Mouse (Mus musculus) ES-Bruce4 (cell line): ENCODE measurements around the gene Ccdc157. TPM values are rescaled to one million over a fixed set of nuclear protein-coding genes. Genes with fewer than 3 reads are reported as not detected.
"Not testable (repeated sequence)": the region's sequence is repeated elsewhere in the genome, so short reads cannot be mapped to it uniquely, and the experiment has no call there.

Source experiments
- H3K27ac ChIP-seq: 2 replicates; pipeline ENCODE4 v1.5.1; 2012; ENCODE audit warnings: low read length, inconsistent platforms; ENCODE audit not compliant: insufficient read depth
- H3K27me3 ChIP-seq: 2 replicates; pipeline ENCODE4 v1.6.1; 2012; ENCODE audit warnings: mild to moderate bottlenecking, low read length, inconsistent platforms; ENCODE audit not compliant: control insufficient read depth, poor library complexity, insufficient read depth, severe bottlenecking
- H3K36me3 ChIP-seq: 2 replicates; pipeline ENCODE4 v1.6.1; 2012; ENCODE audit warnings: inconsistent platforms, mild to moderate bottlenecking, low read length, moderate library complexity; ENCODE audit not compliant: control insufficient read depth, poor library complexity, insufficient read depth, severe bottlenecking
- H3K4me1 ChIP-seq: one replicate; pipeline ENCODE4 v1.8.1; 2011; ENCODE audit warnings: low read length; ENCODE audit not compliant: control insufficient read depth, insufficient read depth
- H3K4me3 ChIP-seq: 2 replicates; pipeline ENCODE4 v1.5.1; 2011; ENCODE audit warnings: low read depth, mild to moderate bottlenecking, low read length
- H3K9ac ChIP-seq: 2 replicates; pipeline ENCODE4 v1.6.1; 2012; ENCODE audit warnings: low read depth, mild to moderate bottlenecking, inconsistent platforms; ENCODE audit not compliant: poor library complexity, severe bottlenecking
- H3K9me3 ChIP-seq: replicated peaks from 2 replicates; pipeline ENCODE4 v1.6.1; 2012; ENCODE audit warnings: mild to moderate bottlenecking, low read length, inconsistent platforms; ENCODE audit not compliant: control insufficient read depth, poor library complexity, insufficient read depth, severe bottlenecking
- CTCF ChIP-seq: IDR thresholded peaks from one replicate; pipeline ENCODE4 v1.8.1; 2011; ENCODE audit warnings: low read depth, low read length
- EP300 ChIP-seq: IDR thresholded peaks from 2 replicates; pipeline ENCODE4 v1.6.1; 2011; ENCODE audit warnings: low read depth, low read length; ENCODE audit not compliant: insufficient read depth
- POLR2A ChIP-seq: IDR thresholded peaks from one replicate; pipeline ENCODE4 v1.8.1; 2011; ENCODE audit warnings: low read length; ENCODE audit not compliant: insufficient read depth
- polyA plus RNA-seq: library from polyadenylated mRNA; stranded (reverse); fragments of >200 nt; gene quantifications from 2 replicates; pipeline ENCODE4 v1.2.4, GENCODE M21; 2011; ENCODE audit warnings: low read depth; ENCODE audit not compliant: missing spikeins, insufficient read depth, insufficient read length

Ccdc157 gene
- polyA plus RNA-seq, 1 experiment: 3.7 TPM

GRCm38 (mm10) chr11:4193420-4193819 is 33.3 kb upstream of the Ccdc157 start:
- H3K36me3 ChIP-seq: peaks cover 2% of the 10 kb centered on the region
- no peak overlapping the region for H3K9ac ChIP-seq
- no peaks in the 10 kb centered on the region for H3K27me3 ChIP-seq
- H3K4me3 ChIP-seq: no peak overlapping the region
- no peak overlapping the region for H3K27ac ChIP-seq
- peaks cover 6% of the 10 kb centered on the region for H3K4me1 ChIP-seq
- H3K9me3 ChIP-seq: no peaks in the 10 kb centered on the region
- no peak for TF ChIP-seq POLR2A
- TF ChIP-seq EP300: no peak
- no peak for TF ChIP-seq CTCF

- no peaks in the 10 kb centered on the region for H3K9me3 ChIP-seq
- H3K27ac ChIP-seq: no peak overlapping the region
- H3K9ac ChIP-seq: no peak overlapping the region
- TF ChIP-seq POLR2A (no peak), EP300 (no peak), CTCF (no peak)
- peaks cover 3% of the 10 kb centered on the region for H3K4me1 ChIP-seq
- no peaks in the 10 kb centered on the region for H3K27me3 ChIP-seq
- H3K4me3 ChIP-seq: no peak overlapping the region
- peaks cover 2% of the 10 kb centered on the region for H3K36me3 ChIP-seq
These were observed 32.7 kb upstream of the Ccdc157 start for GRCm38 (mm10) chr11:4192757-4193156.

- Histone ChIP-seq H3K4me3 (no peak overlapping the region), H3K4me1 (no peaks in the 10 kb centered on the region), H3K9ac (no peak overlapping the region), H3K27me3 (no peaks in the 10 kb centered on the region), H3K36me3 (peaks cover 2% of the 10 kb centered on the region), H3K9me3 (no peaks in the 10 kb centered on the region), H3K27ac (no peak overlapping the region)
- TF ChIP-seq EP300 (no peak), POLR2A (no peak), CTCF (no peak)
These were observed 30.6 kb upstream of the Ccdc157 start for GRCm38 (mm10) chr11:4190677-4191076.

GRCm38 (mm10) chr11:4189182-4189581 is 29.1 kb upstream of the Ccdc157 start:
- Histone ChIP-seq H3K27ac (no peak overlapping the region), H3K9me3 (no peaks in the 10 kb centered on the region), H3K9ac (no peak overlapping the region), H3K27me3 (no peaks in the 10 kb centered on the region), H3K36me3 (peaks cover 2% of the 10 kb centered on the region), H3K4me1 (no peaks in the 10 kb centered on the region), H3K4me3 (no peak overlapping the region)
- no peak for TF ChIP-seq CTCF
- no peak for TF ChIP-seq EP300
- no peak for TF ChIP-seq POLR2A

- Histone ChIP-seq H3K27me3 (no peaks in the 10 kb centered on the region), H3K9me3 (no peaks in the 10 kb centered on the region), H3K9ac (peak overlapping the region; percentile 82), H3K4me3 (peak overlapping the region; percentile 87), H3K4me1 (no peaks in the 10 kb centered on the region), H3K27ac (no peak overlapping the region), H3K36me3 (peaks cover 5% of the 10 kb centered on the region)
- no peak for TF ChIP-seq EP300
- TF ChIP-seq POLR2A: no peak
- no peak for TF ChIP-seq CTCF
These were observed 27.2 kb upstream of the Ccdc157 start for GRCm38 (mm10) chr11:4187318-4187700.

GRCm38 (mm10) chr11:4186486-4187317 is 26.6 kb upstream of the Ccdc157 start, which contains the start of gene Tbc1d10a:
TSS of gene Tbc1d10a (plus strand) at chr11:4186789.
- Histone ChIP-seq H3K27ac (0 out of 2 replicates have a peak within 1 kb of the TSS, but pooled peaks have one; percentile 14), H3K36me3 (peaks cover 4% of the 10 kb centered on the region; the same call in 1 of the 2 replicates), H3K27me3 (no peaks in the 10 kb centered on the region), H3K4me1 (no peaks in the 10 kb centered on the region), H3K9ac (peak within 1 kb of the TSS; percentile 82), H3K4me3 (peak within 1 kb of the TSS; percentile 87), H3K9me3 (no peaks in the 10 kb centered on the region)
- TF ChIP-seq CTCF: no peak
- TF ChIP-seq POLR2A: peak; percentile 77

GRCm38 (mm10) chr11:4185480-4185879 is 25.4 kb upstream of the Ccdc157 start:
- not testable (repeated sequence) for H3K27me3 ChIP-seq, H3K9me3 ChIP-seq, H3K4me3 ChIP-seq, H3K4me1 ChIP-seq, H3K9ac ChIP-seq, H3K27ac ChIP-seq
- H3K36me3 ChIP-seq: peaks cover 13% of the 10 kb centered on the region
